Mouse (Mus musculus) urinary bladder, postnatal 0 days (tissue): Measurements from ENCODE around the gene Gm10309. TPM values are rescaled to one million over a fixed set of nuclear protein-coding genes. Genes with fewer than 3 reads are reported as not detected.

Experiments
- polyA plus RNA-seq: library from polyadenylated mRNA; unstranded; fragments of >200 nt; fragmentation: Nextera tagmentation; extraction: Ambion mirVana; gene quantifications from 2 replicates; pipeline ENCODE4 v1.2.1, GENCODE M21; 2015

The Gm10309 gene
- polyA plus RNA-seq, result 0.37 and 1.3 TPM in 2 replicates

DNA sequence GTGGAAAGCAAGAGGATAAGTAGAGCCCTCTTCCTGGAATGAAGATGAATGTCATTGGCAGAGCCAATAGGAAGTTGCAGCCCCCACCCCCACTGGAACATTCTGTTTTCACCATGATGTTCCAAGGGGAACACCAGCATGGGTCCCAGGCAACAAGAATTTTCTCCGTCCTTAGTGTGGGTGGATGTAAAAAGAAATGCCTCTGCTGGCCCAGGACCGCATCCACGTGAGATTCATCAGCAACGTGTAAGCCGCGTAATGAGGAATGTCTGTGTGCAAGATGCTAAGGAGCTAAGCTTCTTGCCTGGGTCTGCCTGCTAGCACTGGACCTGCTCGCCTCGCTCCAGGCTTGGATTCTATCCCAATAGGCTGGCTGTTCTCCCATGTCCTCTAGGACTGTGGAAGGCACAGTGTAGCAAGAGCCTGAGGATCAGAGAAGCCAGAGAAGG is at the start of gene Gm10309:
Gene Gm10309 (minus strand): TSS at position 50 of the 449 bp plus-strand sequence.

Other genes starting within 250 kb of the Gm10309 start
- 3.2 and 3.9 TPM in 2 replicates for gene Epas1, start 248.5 kb upstream of the Gm10309 start, polyA plus RNA-seq